Mouse (Mus musculus): ENCODE data around the gene Ppp1r1b. TPM values are rescaled to one million over a fixed set of nuclear protein-coding genes. Genes with fewer than 3 reads are reported as not detected.

Gene Ppp1r1b
- total RNA-seq, 2 experiments from 2014 or later, result 0.27 to 0.32 TPM

- no peak for DNase-seq (ENCODE audit: low spot score in 2 of 2)
Observed at GRCm38 (mm10) chr11:98392645-98393044, 44.4 kb downstream of the Ppp1r1b start.

- DNase-seq (ENCODE audit: low spot score in 2 of 2), result no peak
Observed at GRCm38 (mm10) chr11:98393317-98393716, 45.1 kb downstream of the Ppp1r1b start.

- DNase-seq (ENCODE audit: low spot score in 2 of 2), result no peak
Observed at GRCm38 (mm10) chr11:98394301-98394700, 46.1 kb downstream of the Ppp1r1b start.

- DNase-seq (ENCODE audit: low spot score in 2 of 2), result no peak
Observed at GRCm38 (mm10) chr11:98395041-98395440, 46.8 kb downstream of the Ppp1r1b start.

GRCm38 (mm10) chr11:98397946-98398345, 49.7 kb downstream of the Ppp1r1b start:
- DNase-seq (ENCODE audit: low spot score in 2 of 2), result no peak

- DNase-seq (ENCODE audit: low spot score in 2 of 2), result peak; percentile 74 to 77
Observed at GRCm38 (mm10) chr11:98400161-98400726, 52.0 kb downstream of the Ppp1r1b start, which contains the start of gene Pgap3. Gene Pgap3, minus strand, starts transcription at chr11:98400490.

DNA sequence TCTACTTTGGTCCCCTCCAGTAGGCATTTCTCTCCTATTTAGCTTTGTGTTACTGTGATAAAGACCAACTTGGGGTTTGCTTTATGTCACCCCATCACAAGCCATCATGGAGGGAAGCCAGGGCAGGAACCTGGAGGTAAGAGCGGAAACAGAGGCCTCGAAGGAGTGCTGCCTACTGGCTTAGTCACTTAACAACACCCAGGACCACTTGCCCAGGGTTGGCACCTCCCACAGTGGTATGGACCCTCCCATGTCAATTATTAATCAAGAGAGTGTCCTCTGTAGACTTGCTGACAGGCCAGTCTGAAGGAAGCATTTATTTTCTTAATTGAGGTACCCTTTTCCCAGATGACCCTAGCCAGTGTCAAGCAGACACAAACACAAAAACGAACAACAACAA, 52.6 kb downstream of the Ppp1r1b start:
- no peak for DNase-seq (ENCODE audit: low spot score in 2 of 2)

GRCm38 (mm10) chr11:98406621-98407020, 58.4 kb downstream of the Ppp1r1b start:
- no peak for DNase-seq (ENCODE audit: low spot score in 2 of 2)

Other genes with a start within 250 kb of the Ppp1r1b start
- 10 to 100 TPM; 21.6 to 27.7 TPM for gene Fbxl20, start 198.0 kb upstream of the Ppp1r1b start, total RNA-seq (2021)
- 10 to 100 TPM; 41.4 to 66.1 TPM for gene Med1, start 155.1 kb upstream of the Ppp1r1b start, total RNA-seq (2021)
- gene Cdk12, start 145.3 kb upstream of the Ppp1r1b start, total RNA-seq (2021), result 10 to 100 TPM; 39.2 to 45.6 TPM
- gene Neurod2, start 18.8 kb upstream of the Ppp1r1b start, total RNA-seq (2021), result not detected
- 10 to 100 TPM; 23.4 to 24.4 TPM for gene Stard3, start 10.0 kb downstream of the Ppp1r1b start, total RNA-seq (2021)
- 1 to 10 TPM in 1 of 2 experiments, not detected in 1; 3.5 TPM for gene Tcap, start 35.4 kb downstream of the Ppp1r1b start, total RNA-seq (2021)
- gene Pnmt, start 38.0 kb downstream of the Ppp1r1b start, total RNA-seq (2021), result 100 to 1,000 TPM; 313 to 497 TPM
- gene Pgap3, start 52.1 kb downstream of the Ppp1r1b start, total RNA-seq (2021), result 1 to 10 TPM; 5.3 to 6.2 TPM
- 1 to 10 TPM; 2.5 to 3.4 TPM for gene Erbb2, start 64.1 kb downstream of the Ppp1r1b start, total RNA-seq (2021)
- 10 to 100 TPM; 89.5 to 94.5 TPM for gene Mien1, start 90.6 kb downstream of the Ppp1r1b start, total RNA-seq (2021)
- gene Grb7, start 98.0 kb downstream of the Ppp1r1b start, total RNA-seq (2021), result under 1 TPM; 0.30 to 0.61 TPM
- gene Ikzf3, start 197.6 kb downstream of the Ppp1r1b start, total RNA-seq (2021), result under 1 TPM; 0.46 to 0.86 TPM
- gene Zpbp2, start 202.7 kb downstream of the Ppp1r1b start, total RNA-seq (2021), result under 1 TPM; 0.22 to 0.43 TPM
- 100 to 1,000 TPM; 118 to 184 TPM for gene Ormdl3, start 239.0 kb downstream of the Ppp1r1b start, total RNA-seq (2021)
- not detected for gene Lrrc3c, start 249.9 kb downstream of the Ppp1r1b start, total RNA-seq (2021)

Measured in adrenal gland, adult 18-20 months (tissue).